Mouse (Mus musculus) neural tube, embryonic 10.5 days (tissue): ENCODE data around the gene Gm6899.

Source experiments
- DNase-seq: peaks from one replicate; pipeline ENCODE4 v3.0.0-alpha.2; 2017; ENCODE audit warnings: low spot score; ENCODE audit errors: extremely low spot score

Gene Gm6899

DNA sequence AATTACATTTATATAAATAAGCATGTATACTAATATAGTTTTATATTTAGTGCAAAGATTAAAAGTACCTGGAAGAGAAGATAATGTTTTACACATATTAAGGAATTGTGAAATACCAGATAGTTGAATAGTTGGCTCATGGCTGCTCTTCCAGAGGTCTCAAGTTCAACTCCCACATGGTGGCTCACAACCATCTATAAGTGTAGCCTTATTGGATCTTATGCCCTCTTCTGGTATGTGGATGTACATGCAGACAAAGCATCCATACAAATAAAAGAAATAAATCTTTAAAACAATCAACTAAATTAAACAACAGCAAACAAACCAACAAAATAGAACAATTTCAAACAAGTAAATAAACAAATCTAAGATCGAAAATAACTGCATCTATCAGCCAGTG, 49.1 kb downstream of the Gm6899 start:
- no peak for DNase-seq
